Mouse (Mus musculus) heart, postnatal 25 days (tissue): ENCODE data around the gene Erp27. TPM values are rescaled to one million over a fixed set of nuclear protein-coding genes. Genes with fewer than 3 reads are reported as not detected.
A peak's percentile ranks its signal among the peaks of the same experiment; 100 is the strongest.

ENCODE experiments used
- DNase-seq: peaks from one replicate; pipeline ENCODE4 v3.0.0; 2022; ENCODE audit warnings: low spot score
- intact Hi-C: fragments of 180-260 bp; cut with DNase I; formaldehyde crosslinking; loops from one replicate; pipeline ENCODE4 v1.15.1; 2025
- total RNA-seq, 2 experiments: library from RNA; stranded (reverse); gene quantifications; 2 replicates each; pipeline ENCODE4 v1.2.3; 2021

The Erp27 gene
- total RNA-seq, 2 experiments from 2014 or later, result not detected

DNA sequence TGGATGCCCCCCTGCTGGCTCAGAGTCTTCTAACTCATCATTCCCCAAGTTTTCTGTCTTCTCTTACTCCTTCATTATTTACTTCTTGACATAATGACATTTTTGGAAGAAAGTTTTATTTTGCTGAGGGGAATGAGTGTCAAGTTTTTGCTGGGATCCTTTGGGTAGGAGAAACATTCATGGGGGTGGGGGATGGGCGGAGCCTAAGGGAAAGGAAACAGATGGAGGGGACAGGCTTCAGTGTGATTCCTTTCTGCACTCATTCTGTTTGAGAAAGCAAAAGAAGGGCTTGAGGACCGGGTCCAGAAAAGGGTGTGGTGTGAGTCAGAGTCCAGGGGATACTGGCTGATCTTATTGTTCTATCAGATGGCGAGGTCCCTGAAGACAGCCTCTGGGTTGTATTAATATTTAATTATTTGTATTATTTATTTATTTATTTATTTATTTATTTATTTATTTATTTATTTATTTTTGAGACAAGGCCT lies 38.5 kb downstream of the Erp27 start:
- intact Hi-C loops, result no loop called here
- no peak for DNase-seq

GRCm38 (mm10) chr6:136881678-136882077 lies 40.3 kb downstream of the Erp27 start:
- DNase-seq, result no peak
- intact Hi-C loops, result no loop called here

DNA sequence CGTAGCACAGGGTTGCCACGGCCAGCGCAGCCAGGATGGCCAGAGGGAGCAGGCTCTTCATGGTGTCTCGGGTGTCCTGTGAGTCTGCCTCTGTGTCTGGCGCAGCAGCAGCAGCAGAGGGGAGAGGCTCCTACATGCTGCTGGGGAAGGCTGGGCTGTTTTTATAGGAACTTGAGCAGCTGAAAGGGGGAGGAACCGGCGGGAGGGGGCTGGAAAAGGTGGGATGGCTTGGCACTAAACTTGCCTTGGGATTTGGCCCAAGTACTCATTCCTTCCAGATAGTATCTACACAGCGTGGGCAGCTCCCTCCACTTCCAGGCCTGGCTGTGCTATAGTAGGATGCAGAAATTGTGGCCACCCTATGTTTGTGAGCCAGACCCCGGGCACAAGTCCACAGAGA lies 46.3 kb downstream of the Erp27 start, which contains the start of gene Mgp:
Mgp (minus strand) TSS at position 154 of the 400 bp plus-strand sequence.
- DNase-seq, result peak; percentile 69
- intact Hi-C loops, result no loop called here

DNA sequence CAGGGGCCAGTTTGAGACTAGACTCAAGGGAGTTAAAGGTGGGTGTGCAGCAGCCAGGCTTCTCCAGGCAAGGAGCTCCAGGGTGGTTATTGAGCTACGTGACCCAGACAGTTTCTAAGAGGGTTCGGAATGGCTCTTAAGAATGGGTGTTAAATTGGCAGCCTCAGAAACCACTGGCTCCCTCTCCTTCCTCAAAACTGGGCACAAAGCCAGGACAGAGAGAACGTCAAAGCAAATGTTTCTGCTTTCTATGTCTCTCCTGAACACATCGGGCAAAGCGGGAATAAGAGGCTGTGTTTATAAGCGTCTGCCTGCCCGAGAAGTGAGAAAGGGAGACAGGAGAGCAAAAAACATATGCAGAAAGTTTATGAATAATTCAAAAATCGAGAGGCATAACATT lies 47.4 kb downstream of the Erp27 start:
- DNase-seq, result no peak
- intact Hi-C loops, result no loop called here

GRCm38 (mm10) chr6:136868921-136869320 lies 53.1 kb downstream of the Erp27 start:
- intact Hi-C loops, result no loop called here
- no peak for DNase-seq

DNA sequence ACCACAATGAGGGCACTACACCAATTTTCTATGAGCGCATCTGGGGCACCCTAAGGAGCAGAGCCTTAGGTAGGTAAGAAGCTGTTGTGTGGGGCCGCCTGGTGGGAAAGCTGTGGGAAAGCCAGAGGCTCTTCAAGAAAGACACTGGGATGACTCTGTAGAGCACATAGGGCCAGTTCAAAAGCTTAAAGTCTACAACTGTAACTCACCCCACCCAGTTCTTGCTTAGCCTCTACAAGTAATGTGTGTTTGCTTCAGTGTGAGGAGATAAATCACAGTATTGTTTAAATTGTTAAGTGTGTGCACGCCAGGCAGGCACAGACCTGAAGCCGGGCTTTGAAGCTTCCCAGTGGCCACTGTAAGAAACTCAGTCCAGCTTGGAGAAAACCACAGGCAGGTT lies 55.8 kb downstream of the Erp27 start:
- DNase-seq, result no peak
- intact Hi-C loops, result no loop called here

- intact Hi-C loops, result no loop called here
- no peak for DNase-seq
Observed at GRCm38 (mm10) chr6:136865360-136865759, 56.6 kb downstream of the Erp27 start.

GRCm38 (mm10) chr6:136861020-136861419 lies 61.0 kb downstream of the Erp27 start:
- DNase-seq, result no peak
- intact Hi-C loops, result loop anchor here (1.0 to 5.0 kb wide), 3 partner anchors 59 to 121 kb away; no protein-coding TSS in a partner anchor

DNA sequence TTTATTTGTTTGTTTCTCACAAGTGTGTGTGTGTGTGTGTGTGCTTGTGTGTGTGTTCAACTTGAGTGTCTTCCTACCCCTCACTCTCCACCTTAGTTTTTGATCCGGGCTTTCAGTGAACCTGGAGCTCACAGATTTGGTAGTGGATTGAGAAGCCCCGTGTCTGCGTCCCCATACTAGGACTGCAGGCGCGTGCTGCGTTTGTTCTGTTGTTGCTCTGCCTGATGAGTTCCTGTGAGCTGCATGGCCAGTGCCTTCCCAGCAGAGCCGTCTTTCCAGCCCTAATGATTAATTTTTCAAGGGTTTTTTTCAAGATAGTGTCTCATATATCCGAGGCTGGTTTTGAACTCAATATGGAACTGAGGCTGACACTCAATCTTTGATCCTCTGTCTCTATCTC lies 63.6 kb downstream of the Erp27 start:
- no peak for DNase-seq

GRCm38 (mm10) chr6:136857873-136858260 lies 64.1 kb downstream of the Erp27 start:
- intact Hi-C loops, result no loop called here

More for the DNA sequence above, 63.6 kb downstream of the Erp27 start:
- intact Hi-C loops, result no loop called here

More at GRCm38 (mm10) chr6:136857873-136858260, 64.1 kb downstream of the Erp27 start:
- peak; percentile 40 for DNase-seq

Other genes starting within 250 kb of the Erp27 start
- gene Gucy2c, start 140.4 kb downstream of the Erp27 start, total RNA-seq, result not detected
- gene Hist4h4, start 117.8 kb downstream of the Erp27 start, total RNA-seq, result 10 to 100 TPM in 1 of 2 experiments, 1 to 10 TPM in 1; 8.3 to 11.5 TPM
- gene H2afj, start 113.9 kb downstream of the Erp27 start, total RNA-seq, result 10 to 100 TPM; 28.3 to 33.9 TPM
- gene BC049715, start 94.6 kb downstream of the Erp27 start, total RNA-seq, result 1 to 10 TPM in 1 of 2 experiments, under 1 TPM in 1; 0.62 to 2.0 TPM
- 10 to 100 TPM; 57.0 to 63.3 TPM for gene Wbp11, start 93.9 kb downstream of the Erp27 start, total RNA-seq
- not detected for gene Smco3, start 86.7 kb downstream of the Erp27 start, total RNA-seq
- gene Art4, start 64.4 kb downstream of the Erp27 start, total RNA-seq, result 10 to 100 TPM; 16.8 to 17.8 TPM
- gene Mgp, start 46.4 kb downstream of the Erp27 start, total RNA-seq, result 100 to 1,000 TPM; 365 to 487 TPM
- not detected for gene Pde6h, start 1.7 kb upstream of the Erp27 start, total RNA-seq
- gene Arhgdib, start 19.7 kb upstream of the Erp27 start, total RNA-seq, result 10 to 100 TPM; 26.5 to 27.8 TPM
- gene Rerg, start 248.3 kb upstream of the Erp27 start, total RNA-seq, result 1 to 10 TPM; 3.5 to 4.8 TPM